Comparison of ENCODE assay signal across 11 mouse cellular contexts in the genomic region with DNA sequence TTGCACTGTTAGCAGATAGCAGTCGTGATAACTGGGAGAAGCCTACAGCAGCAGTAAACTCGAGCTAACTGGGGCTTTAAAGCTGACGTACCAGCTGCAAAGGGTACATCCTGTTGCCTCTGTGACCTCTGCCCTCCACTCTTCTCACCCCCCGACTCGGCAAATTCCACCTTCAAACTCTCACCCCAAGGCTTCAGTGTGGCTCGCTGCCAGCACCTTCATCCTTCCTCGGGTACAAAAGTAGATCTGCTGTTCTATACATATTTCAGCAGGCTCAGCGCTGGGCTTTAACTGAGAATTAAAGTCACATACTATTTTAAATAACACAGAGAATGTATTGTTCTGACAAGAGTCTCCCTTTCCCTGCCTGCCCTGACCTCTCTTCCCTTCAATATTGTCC.
DNase-seq lines count a peak whose midpoint lies in the region; ATAC-seq and TF ChIP-seq lines count a peak whose summit lies in the region.
"Had no signal": no experiment of that assay in that cellular context is flagged by ENCODE, and none has a peak within 500 bp of the region (broad histone marks: within the 10 kb centered on the region; RNA-seq: fewer than 3 reads in every experiment).

No protein-coding gene starts in this region.

- peaks cover 23% of the 10 kb centered on the region for H3K4me1 ChIP-seq in heart, embryonic 12.5 days (replicated peaks)
- peaks cover 29% of the 10 kb centered on the region for H3K4me1 ChIP-seq in hindbrain, embryonic 14.5 days (replicated peaks; ENCODE audit: control insufficient read depth, insufficient read depth, low read length)

- H3ac ChIP-seq in myocyte (ENCODE audit: control insufficient read depth, insufficient read length): no peak overlapping the region

- peaks cover 14% of the 10 kb centered on the region for H3K79me2 ChIP-seq in myocyte (ENCODE audit: control insufficient read depth, insufficient read depth)

- no peak for ATAC-seq in heart, embryonic 12.5 days (ENCODE audit: insufficient number of reproducible peaks, low FRiP score)
- ATAC-seq in hindbrain, embryonic 14.5 days (ENCODE audit: low FRiP score): no peak; the same call in 1 of the 2 replicates

- H3K27ac ChIP-seq in heart, embryonic 12.5 days (ENCODE audit: poor library complexity, severe bottlenecking): no peak overlapping the region
- H3K27ac ChIP-seq in hindbrain, embryonic 14.5 days: no peak overlapping the region

- H3K4me3 ChIP-seq in heart, embryonic 12.5 days: no peak overlapping the region
- no peak overlapping the region for H3K4me3 ChIP-seq in hindbrain, embryonic 14.5 days (replicated peaks; ENCODE audit: low read length)
- H3K4me3 ChIP-seq in myocyte: no peak overlapping the region

- H3K9ac ChIP-seq in heart, embryonic 12.5 days: no peak overlapping the region
- H3K9ac ChIP-seq in hindbrain, embryonic 14.5 days: no peak overlapping the region

- H3K36me3 ChIP-seq in heart, embryonic 12.5 days: no peaks in the 10 kb centered on the region
- H3K36me3 ChIP-seq in hindbrain, embryonic 14.5 days (replicated peaks; ENCODE audit: control insufficient read depth, insufficient read depth): no peaks in the 10 kb centered on the region
- no peaks in the 10 kb centered on the region for H3K36me3 ChIP-seq in myocyte (ENCODE audit: control insufficient read depth, insufficient read depth)

- 30% methylated on average over 8 of the region's 8 CpGs for WGBS in heart, embryonic 12.5 days
- WGBS in hindbrain, embryonic 14.5 days: 13% methylated on average over 8 of the region's 8 CpGs

- no peak for TF ChIP-seq POLR2A in myocyte (IDR thresholded peaks at IDR 0.05; ENCODE audit: insufficient read length, low read depth)

- H3K27me3 ChIP-seq in heart, embryonic 12.5 days (replicated peaks): no peaks in the 10 kb centered on the region
- H3K27me3 ChIP-seq in hindbrain, embryonic 14.5 days (ENCODE audit: control insufficient read depth, insufficient read depth, low read length): no peaks in the 10 kb centered on the region
- H3K27me3 ChIP-seq in myocyte (ENCODE audit: control insufficient read depth, insufficient read depth, insufficient read length): no peaks in the 10 kb centered on the region
- H3K27me3 ChIP-seq: CH12.LX had no signal

- peak overlapping the region; percentile 34 for H3K4me2 ChIP-seq in heart, embryonic 12.5 days
- H3K4me2 ChIP-seq in hindbrain, embryonic 14.5 days (replicated peaks): peak overlapping the region; percentile 10
- H3K4me2 ChIP-seq in myocyte (ENCODE audit: low read depth): peak overlapping the region; percentile 29

- no peaks in the 10 kb centered on the region for H3K9me3 ChIP-seq in heart, embryonic 12.5 days (replicated peaks)
- H3K9me3 ChIP-seq in hindbrain, embryonic 14.5 days (ENCODE audit: control insufficient read depth, low read length): no peaks in the 10 kb centered on the region

- DNase-seq in heart, adult 11 months: no peak
- peak; percentile 70 for DNase-seq in embryo, embryonic 10 days (ENCODE audit: low spot score)
- DNase-seq in hindbrain, embryonic 14.5 days (ENCODE audit: low spot score): no peak
- no peak for DNase-seq in spleen, postnatal 4 days (ENCODE audit: low spot score in 2 of 2)
- DNase-seq in urinary bladder, adult 2 months (ENCODE audit: low spot score): no peak
- no peak for DNase-seq in right cerebral cortex, postnatal 36 days (ENCODE audit: low spot score in 2 of 2)
- DNase-seq: layer of hippocampus, postnatal 36 days; spleen, adult 18-20 months had no signal

TF ChIP-seq in myocyte, 11 proteins besides CTCF, POLR2A, EP300 and RAD21:
- TF ChIP-seq MYOD1 (IDR thresholded peaks at IDR 0.05; ENCODE audit: control insufficient read depth in 1 of 3, insufficient read length in 2 of 3, low read depth in 2 of 3) (no peak), TCF12 (IDR thresholded peaks at IDR 0.05; ENCODE audit: insufficient read depth, poor library complexity, severe bottlenecking) (no peak), CEBPB (IDR thresholded peaks at IDR 0.05; ENCODE audit: insufficient read depth, poor library complexity, severe bottlenecking) (no peak), REST (IDR thresholded peaks at IDR 0.05; ENCODE audit: insufficient read depth, insufficient read length) (no peak), MAX (IDR thresholded peaks at IDR 0.05; ENCODE audit: low read depth) (no peak), POLR2AphosphoS2 (IDR thresholded peaks at IDR 0.05; ENCODE audit: insufficient read length, low read depth) (no peak)
